In the genomic region with DNA sequence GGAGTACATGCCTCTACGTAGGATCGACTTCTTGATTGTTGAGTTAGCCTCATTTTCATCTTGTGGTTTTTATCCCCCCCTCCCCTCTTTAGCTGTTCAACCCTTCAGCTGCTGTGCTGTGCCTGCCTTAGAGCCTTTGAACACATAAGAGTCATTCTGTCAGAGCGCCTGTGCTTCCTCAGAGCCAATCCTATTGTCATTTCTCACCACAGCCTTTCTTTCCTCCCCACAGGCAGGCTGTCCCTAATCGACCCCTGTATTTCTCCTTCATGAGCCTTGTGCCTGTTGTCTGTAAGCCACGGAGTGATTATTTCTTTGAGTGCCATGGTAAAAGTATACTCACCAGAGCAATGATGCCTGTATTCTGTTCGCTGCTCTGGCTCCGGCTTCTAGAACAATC, we compare ENCODE assay signal across 14 mouse cellular contexts. TPM values are rescaled to one million over a fixed set of nuclear protein-coding genes. Genes with fewer than 3 reads are reported as not detected.
DNase-seq lines count a peak whose midpoint lies in the region; ATAC-seq and TF ChIP-seq lines count a peak whose summit lies in the region.
"Had no signal": no experiment of that assay in that cellular context is flagged by ENCODE, and none has a peak within 500 bp of the region (broad histone marks: within the 10 kb centered on the region; RNA-seq: fewer than 3 reads in every experiment).

No protein-coding gene starts in this region.

- no peak overlapping the region for H3K4me2 ChIP-seq in heart, embryonic 13.5 days
- H3K4me2 ChIP-seq in heart, embryonic 12.5 days: no peak overlapping the region
- no peak overlapping the region for H3K4me2 ChIP-seq in forebrain, embryonic 13.5 days
- H3K4me2 ChIP-seq: hindbrain, embryonic 15.5 days; lung, embryonic 14.5 days had no signal

- H3K4me1 ChIP-seq in heart, embryonic 13.5 days: peaks cover 13% of the 10 kb centered on the region; the same call in 1 of the 2 replicates
- 0 out of 2 replicates have a peak, but pooled peaks cover 5% of the 10 kb centered on the region for H3K4me1 ChIP-seq in heart, embryonic 12.5 days (replicated peaks)
- H3K4me1 ChIP-seq in embryonic fibroblast, embryonic 13.5 days (ENCODE audit: control insufficient read depth, insufficient read depth, low read length): peaks cover 12% of the 10 kb centered on the region; the same call in 1 of the 2 replicates
- H3K4me1 ChIP-seq in forebrain, embryonic 13.5 days: no peaks in the 10 kb centered on the region
- H3K4me1 ChIP-seq: hindbrain, embryonic 15.5 days had no signal

- no peak overlapping the region for H3K4me3 ChIP-seq in heart, embryonic 13.5 days
- H3K4me3 ChIP-seq in heart, embryonic 12.5 days: no peak overlapping the region
- H3K4me3 ChIP-seq in left cerebral cortex, adult 2 months: no peak overlapping the region
- H3K4me3 ChIP-seq in embryonic fibroblast, embryonic 13.5 days (ENCODE audit: insufficient read depth, low read length): no peak overlapping the region
- H3K4me3 ChIP-seq in forebrain, embryonic 13.5 days: no peak overlapping the region
- H3K4me3 ChIP-seq: erythroblast, embryonic 14.5 days; hindbrain, embryonic 15.5 days; megakaryocyte, embryonic 14.5 days had no signal

- intact Hi-C loops in left cerebral cortex, adult 2 months (cut with DNase I): loop anchor here (1.0 kb wide), 1 partner anchor 16 kb away; the partner anchor contains the start of gene Gk5
- intact Hi-C loops in left cerebral cortex, postnatal 4 days (cut with DNase I): no loop called here

- H3K36me3 ChIP-seq in heart, embryonic 13.5 days: peaks cover 18% of the 10 kb centered on the region
- peaks cover 13% of the 10 kb centered on the region; the same call in 1 of the 2 replicates for H3K36me3 ChIP-seq in heart, embryonic 12.5 days
- no peaks in the 10 kb centered on the region for H3K36me3 ChIP-seq in forebrain, embryonic 13.5 days (ENCODE audit: poor library complexity, severe bottlenecking)
- H3K36me3 ChIP-seq: hindbrain, embryonic 15.5 days had no signal

- TF ChIP-seq CTCF in left cerebral cortex, adult 2 months (IDR thresholded peaks at IDR 0.05): no peak
- TF ChIP-seq CTCF in embryonic fibroblast, embryonic 13.5 days (IDR thresholded peaks at IDR 0.05; ENCODE audit: borderline replicate concordance, insufficient read depth, low read length): no peak

- H3K27me3 ChIP-seq in heart, embryonic 13.5 days (replicated peaks): no peaks in the 10 kb centered on the region
- H3K27me3 ChIP-seq in heart, embryonic 12.5 days (replicated peaks): no peaks in the 10 kb centered on the region
- no peaks in the 10 kb centered on the region for H3K27me3 ChIP-seq in forebrain, embryonic 13.5 days
- H3K27me3 ChIP-seq: hindbrain, embryonic 15.5 days; megakaryocyte, embryonic 14.5 days had no signal

- no peak for DNase-seq in left cerebral cortex, adult 2 months (ENCODE audit: extremely low spot score in 1 of 2, low spot score in 2 of 2)
- DNase-seq in left cerebral cortex, postnatal 4 days: no peak
- DNase-seq in thymus, postnatal 4 days: peak; percentile 31
- DNase-seq: embryo, embryonic 11 days had no signal

- 65% methylated on average over 7 of the region's 7 CpGs for WGBS in heart, embryonic 13.5 days
- WGBS in heart, embryonic 12.5 days: 68% methylated on average over 7 of the region's 7 CpGs
- WGBS in forebrain, embryonic 13.5 days: 44% methylated on average over 7 of the region's 7 CpGs

- TF ChIP-seq POLR2A in embryonic fibroblast, embryonic 13.5 days (IDR thresholded peaks at IDR 0.05; ENCODE audit: low read depth, low read length): no peak

- no peak for ATAC-seq in heart, embryonic 13.5 days (ENCODE audit: extremely low read depth, insufficient number of reproducible peaks, low FRiP score, low TSS enrichment)
- no peak for ATAC-seq in heart, embryonic 12.5 days (ENCODE audit: insufficient number of reproducible peaks, low FRiP score)
- ATAC-seq in forebrain, embryonic 13.5 days: no peak
- ATAC-seq: forebrain, embryonic 16.5 days; midbrain, embryonic 16.5 days had no signal

- H3K9ac ChIP-seq in heart, embryonic 13.5 days: no peak overlapping the region
- no peak overlapping the region for H3K9ac ChIP-seq in heart, embryonic 12.5 days
- no peak overlapping the region; the same call in 1 of the 2 replicates for H3K9ac ChIP-seq in forebrain, embryonic 13.5 days
- H3K9ac ChIP-seq: hindbrain, embryonic 15.5 days; lung, embryonic 14.5 days had no signal

- H3K9me3 ChIP-seq in heart, embryonic 13.5 days: no peaks in the 10 kb centered on the region
- H3K9me3 ChIP-seq in heart, embryonic 12.5 days (replicated peaks): no peaks in the 10 kb centered on the region
- no peaks in the 10 kb centered on the region for H3K9me3 ChIP-seq in forebrain, embryonic 13.5 days (replicated peaks)
- H3K9me3 ChIP-seq: hindbrain, embryonic 15.5 days; megakaryocyte, embryonic 14.5 days had no signal

- H3K27ac ChIP-seq in heart, embryonic 13.5 days (replicated peaks): 0 out of 2 replicates have a peak overlapping the region, but pooled peaks have one; percentile 8
- no peak overlapping the region for H3K27ac ChIP-seq in heart, embryonic 12.5 days (ENCODE audit: poor library complexity, severe bottlenecking)
- H3K27ac ChIP-seq in left cerebral cortex, adult 2 months: peak overlapping the region; percentile 44
- H3K27ac ChIP-seq in embryonic fibroblast, embryonic 13.5 days (ENCODE audit: insufficient read depth, low read length): peak overlapping the region; percentile 65
- H3K27ac ChIP-seq in forebrain, embryonic 13.5 days: no peak overlapping the region
- H3K27ac ChIP-seq: hindbrain, embryonic 15.5 days had no signal

RNA-seq across cellular contexts. Expression of gene Gk5, which starts 16.3 kb away (rescaled TPM):
- 2.8 and 3.8 TPM in 2 replicates for polyA plus RNA-seq in heart, embryonic 13.5 days (2015; fragmentation: Nextera tagmentation; extraction: Ambion mirVana)
- 5.7 and 6.1 TPM in 2 replicates for polyA plus RNA-seq in heart, embryonic 12.5 days (2016; fragmentation: Nextera tagmentation; extraction: Ambion mirVana)
- total RNA-seq in left cerebral cortex, adult 2 months (2021): 1 to 10 TPM; 5.3 to 5.5 TPM
- total RNA-seq in left cerebral cortex, postnatal 4 days (2021): 10 to 100 TPM in 1 of 2 experiments, 1 to 10 TPM in 1; 9.1 to 10.4 TPM
- polyA plus RNA-seq in embryonic fibroblast, embryonic 13.5 days (2011; ENCODE audit: insufficient read length, low read depth, missing spikeins): 5.7 and 6.2 TPM in 2 replicates
- polyA plus RNA-seq in forebrain, embryonic 13.5 days (2015; fragmentation: Nextera tagmentation; extraction: Ambion mirVana): 1.9 and 2.1 TPM in 2 replicates
- polyA plus RNA-seq: erythroblast, embryonic 14.5 days had no signal

Comparison
In these comparisons a context has a peak if more than half of its experiments do, and no peak if none do; other contexts are left out.
1. H3K27ac ChIP-seq: peak in heart, embryonic 13.5 days (single experiment), left cerebral cortex, adult 2 months (single experiment) and embryonic fibroblast, embryonic 13.5 days (single experiment); none in heart, embryonic 12.5 days (single experiment) and forebrain, embryonic 13.5 days (single experiment).